Mouse (Mus musculus) cortical plate, adult 2 months (tissue): ENCODE measurements around the gene Nfia.

Experiments
- CTCF ChIP-seq: fragments of 200-500 bp; IDR thresholded peaks from 2 replicates; pipeline ENCODE4 v1.5.1; 2011; ENCODE audit warnings: mild to moderate bottlenecking, control low read depth, low read length; ENCODE audit not compliant: insufficient read depth; ENCODE audit errors: extremely low read depth
- POLR2A ChIP-seq: fragments of 200-500 bp; IDR thresholded peaks from 2 replicates; pipeline ENCODE4 v1.6.1; 2011; ENCODE audit warnings: mild to moderate bottlenecking, low read length, control low read depth; ENCODE audit not compliant: insufficient read depth; ENCODE audit errors: extremely low read depth

- no peak for TF ChIP-seq CTCF
- no peak for TF ChIP-seq POLR2A
Observed at GRCm38 (mm10) chr4:97860376-97860775, 87.8 kb downstream of the Nfia start.
